Mouse (Mus musculus): ENCODE results near the gene Cerk. TPM values are rescaled to one million over a fixed set of nuclear protein-coding genes. Genes with fewer than 3 reads are reported as not detected.
"Not testable (repeated sequence)": the region's sequence is repeated elsewhere in the genome, so short reads cannot be mapped to it uniquely, and the experiment has no call there.

The Cerk gene
- total RNA-seq, 2 experiments from 2014 or later, result 7.1 to 9.8 TPM

- peak; percentile 94 for ATAC-seq (replicated peaks; ENCODE audit: low FRiP score, poor library complexity, severe bottlenecking)
Observed at GRCm38 (mm10) chr15:86213753-86214548, 28.0 kb upstream of the Cerk start, which contains the start of gene Tbc1d22a. Gene Tbc1d22a, plus strand, starts transcription at chr15:86214459.

DNA sequence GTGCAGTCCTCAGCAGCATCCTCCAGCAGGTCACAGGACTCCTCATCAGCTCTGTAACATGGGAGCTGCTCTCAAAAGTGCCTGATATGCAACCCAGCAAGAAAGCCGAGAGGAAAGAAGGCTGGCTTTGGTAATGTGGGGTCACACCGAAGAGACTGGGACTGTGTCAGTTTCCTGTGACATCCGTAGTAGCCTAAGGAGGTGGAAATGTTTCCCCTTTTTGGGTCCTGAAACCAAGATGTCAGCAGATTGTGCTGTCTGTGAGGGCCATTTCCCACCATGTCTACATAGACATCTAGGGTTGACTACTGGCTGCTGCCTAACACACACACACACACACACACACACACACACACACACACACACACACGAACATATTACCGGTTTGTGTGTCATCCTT lies 26.3 kb upstream of the Cerk start:
- not testable (repeated sequence) for ATAC-seq (replicated peaks; ENCODE audit: low FRiP score, poor library complexity, severe bottlenecking)

DNA sequence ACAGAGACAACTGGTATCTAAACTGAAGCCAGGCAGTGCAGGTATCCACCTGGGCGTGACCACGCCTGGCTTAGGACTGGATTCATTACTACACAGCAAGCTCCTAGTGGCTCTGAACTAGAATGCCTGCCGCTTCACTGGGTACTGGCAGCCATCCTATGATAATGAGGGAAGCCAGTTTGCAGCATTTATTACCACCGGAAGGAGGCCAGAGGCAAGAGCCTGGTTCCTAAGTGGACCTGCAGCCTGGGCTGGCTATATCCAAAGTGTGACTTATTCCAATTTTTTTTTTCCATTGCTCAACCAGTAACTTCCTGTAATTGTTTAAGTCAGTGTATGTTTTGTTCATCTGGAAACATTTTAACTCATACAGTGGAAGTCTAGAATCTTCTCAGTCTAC lies 20.4 kb upstream of the Cerk start:
- no peak for ATAC-seq (replicated peaks; ENCODE audit: low FRiP score, poor library complexity, severe bottlenecking)

GRCm38 (mm10) chr15:86205300-86205699 lies 19.4 kb upstream of the Cerk start:
- ATAC-seq (replicated peaks; ENCODE audit: low FRiP score, poor library complexity, severe bottlenecking), result peak; percentile 73

GRCm38 (mm10) chr15:86203942-86204561 lies 18.1 kb upstream of the Cerk start:
- no peak for ATAC-seq (replicated peaks; ENCODE audit: low FRiP score, poor library complexity, severe bottlenecking)

DNA sequence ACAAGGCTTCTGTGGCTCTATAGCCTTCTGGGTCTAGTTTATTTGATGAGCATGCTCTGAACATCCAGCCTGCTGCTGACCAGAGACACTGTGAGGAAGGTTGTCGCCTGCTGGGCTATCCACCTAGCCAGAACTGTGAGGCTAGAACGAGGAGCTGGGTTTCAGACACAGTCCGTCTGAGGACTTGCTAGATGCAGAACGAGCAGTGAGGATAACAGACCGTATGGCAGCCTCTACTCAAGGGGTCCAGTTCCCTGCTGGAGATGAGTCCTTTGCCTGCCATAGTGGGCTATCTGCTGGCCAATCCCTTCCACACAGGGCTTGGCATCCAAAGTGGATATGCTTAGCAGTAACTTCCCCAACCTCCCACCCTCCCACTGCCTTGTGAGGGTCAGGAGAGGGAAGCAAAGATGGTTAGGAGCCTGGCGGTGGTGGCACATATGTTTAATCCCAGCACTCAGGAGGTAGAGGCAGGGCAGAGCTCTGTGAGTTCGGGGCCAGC lies 17.4 kb upstream of the Cerk start:
- ATAC-seq (replicated peaks; ENCODE audit: low FRiP score, poor library complexity, severe bottlenecking), result no peak

GRCm38 (mm10) chr15:86202640-86203039 lies 16.7 kb upstream of the Cerk start:
- ATAC-seq (replicated peaks; ENCODE audit: low FRiP score, poor library complexity, severe bottlenecking), result no peak

DNA sequence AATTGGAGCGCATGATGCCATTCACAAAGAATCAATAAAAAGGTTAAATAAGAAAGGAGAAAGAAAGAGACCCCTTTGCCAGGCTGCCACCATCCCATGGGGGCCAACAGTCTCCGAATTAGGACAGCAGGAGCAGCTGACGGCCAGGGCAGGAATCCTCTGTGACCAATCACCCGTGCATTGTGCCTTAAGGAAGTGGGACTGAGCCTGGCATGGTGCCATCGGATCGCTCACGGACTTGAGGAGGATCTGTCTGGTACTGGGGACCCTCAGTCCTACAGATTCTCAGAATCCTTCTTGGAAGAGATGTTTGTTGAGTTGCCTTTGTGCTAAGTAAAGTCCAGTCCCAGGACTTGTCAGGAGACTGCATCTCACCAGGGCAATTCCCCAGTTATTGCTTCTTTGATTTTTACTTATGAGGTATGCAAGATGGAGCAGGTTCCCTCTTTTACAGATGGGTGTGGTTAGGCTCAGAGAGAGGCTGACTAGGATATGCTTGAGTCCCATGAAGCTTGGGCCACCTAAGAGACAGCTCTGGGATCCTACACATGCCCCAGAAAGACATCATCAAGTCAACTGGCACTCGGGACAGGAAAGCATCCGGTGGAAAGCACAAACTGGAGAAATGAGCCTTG lies 15.9 kb upstream of the Cerk start:
- ATAC-seq (replicated peaks; ENCODE audit: low FRiP score, poor library complexity, severe bottlenecking), result no peak

DNA sequence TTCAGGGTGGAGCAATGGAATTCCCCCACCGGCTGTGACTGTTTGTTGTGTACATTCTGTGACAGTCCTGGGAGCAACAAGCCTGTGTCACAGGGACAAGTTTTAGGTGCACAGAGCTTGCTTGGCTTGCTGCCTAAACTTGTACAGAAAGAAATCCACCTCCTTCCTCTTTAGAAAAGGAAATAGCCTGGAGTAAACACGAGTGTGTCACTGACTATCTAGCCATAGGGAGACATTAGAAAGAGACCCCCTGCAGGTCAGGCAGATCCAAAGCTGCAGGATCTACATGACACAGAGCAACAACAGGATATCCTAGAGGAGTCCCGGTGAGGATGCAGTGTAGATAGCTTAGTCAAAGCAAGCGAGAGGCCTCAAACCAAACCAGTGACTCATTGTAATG lies 15.2 kb upstream of the Cerk start:
- no peak for ATAC-seq (replicated peaks; ENCODE audit: low FRiP score, poor library complexity, severe bottlenecking)

GRCm38 (mm10) chr15:86200169-86200568 lies 14.2 kb upstream of the Cerk start:
- no peak for ATAC-seq (replicated peaks; ENCODE audit: low FRiP score, poor library complexity, severe bottlenecking)

GRCm38 (mm10) chr15:86199482-86199881 lies 13.5 kb upstream of the Cerk start:
- no peak for ATAC-seq (replicated peaks; ENCODE audit: low FRiP score, poor library complexity, severe bottlenecking)

- no peak for ATAC-seq (replicated peaks; ENCODE audit: low FRiP score, poor library complexity, severe bottlenecking)
Observed at GRCm38 (mm10) chr15:86199052-86199451, 13.1 kb upstream of the Cerk start.

- ATAC-seq (replicated peaks; ENCODE audit: low FRiP score, poor library complexity, severe bottlenecking), result peak; percentile 98
Observed at GRCm38 (mm10) chr15:86194676-86195453, 8.9 kb upstream of the Cerk start.

- no peak for ATAC-seq (replicated peaks; ENCODE audit: low FRiP score, poor library complexity, severe bottlenecking)
Observed at GRCm38 (mm10) chr15:86191933-86192332, 6.0 kb upstream of the Cerk start.

- ATAC-seq (replicated peaks; ENCODE audit: low FRiP score, poor library complexity, severe bottlenecking), result no peak
Observed at GRCm38 (mm10) chr15:86191505-86191904, 5.6 kb upstream of the Cerk start.

DNA sequence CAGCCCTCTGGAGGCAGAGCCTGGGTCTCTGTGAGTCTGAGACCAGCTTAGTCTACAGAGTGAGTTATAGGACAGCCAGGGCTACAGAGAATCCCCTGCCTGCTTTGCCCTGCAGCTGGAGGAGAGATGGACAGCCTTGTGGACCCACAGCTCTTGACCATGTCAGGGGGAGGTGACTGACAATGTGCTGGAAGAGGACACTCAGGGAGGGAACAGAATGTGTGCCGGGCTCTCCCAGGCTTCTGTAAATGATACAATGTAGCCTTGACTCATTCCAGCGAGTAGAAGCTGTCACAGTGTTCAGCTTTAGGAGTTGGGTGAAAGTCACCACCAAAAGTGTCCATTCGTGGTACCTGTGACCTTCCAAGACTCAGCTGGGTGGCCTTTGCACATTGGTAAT lies 4.4 kb upstream of the Cerk start:
- no peak for ATAC-seq (replicated peaks; ENCODE audit: low FRiP score, poor library complexity, severe bottlenecking)

DNA sequence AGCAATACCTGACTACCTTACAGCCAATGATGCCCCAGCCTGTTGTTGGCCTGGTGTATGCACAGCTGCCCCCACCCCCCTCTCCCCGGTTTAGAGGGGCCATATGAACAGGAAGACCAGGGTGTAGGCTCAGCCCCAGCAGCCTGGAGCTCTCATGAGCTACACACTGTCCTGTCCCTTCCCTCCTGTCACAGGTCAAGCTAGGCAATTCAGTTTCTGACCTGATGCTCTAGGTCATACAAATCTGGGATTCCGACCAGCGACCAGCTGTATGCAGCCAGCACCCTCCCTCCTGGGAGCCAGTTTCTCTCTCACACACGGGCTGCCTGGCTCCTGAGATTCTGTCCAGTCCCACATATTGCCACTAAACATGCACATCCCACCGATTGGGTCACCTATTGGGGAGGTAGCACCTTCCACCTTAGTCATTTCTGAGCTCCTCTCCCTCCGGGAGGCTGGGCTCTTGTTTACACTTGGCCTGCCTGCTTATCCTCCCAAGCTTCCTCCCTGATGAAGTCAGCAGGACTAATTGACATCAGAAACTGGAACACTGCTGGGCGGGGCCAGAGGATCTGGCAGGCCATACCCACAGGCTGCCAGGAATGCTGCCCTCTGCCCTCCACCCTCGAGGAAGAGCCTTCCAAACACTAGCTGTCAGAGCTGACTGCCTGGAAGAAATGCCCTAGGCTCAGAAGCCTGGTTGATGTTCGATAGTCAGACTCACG lies 3.0 kb upstream of the Cerk start:
- ATAC-seq (replicated peaks; ENCODE audit: low FRiP score, poor library complexity, severe bottlenecking), result no peak

DNA sequence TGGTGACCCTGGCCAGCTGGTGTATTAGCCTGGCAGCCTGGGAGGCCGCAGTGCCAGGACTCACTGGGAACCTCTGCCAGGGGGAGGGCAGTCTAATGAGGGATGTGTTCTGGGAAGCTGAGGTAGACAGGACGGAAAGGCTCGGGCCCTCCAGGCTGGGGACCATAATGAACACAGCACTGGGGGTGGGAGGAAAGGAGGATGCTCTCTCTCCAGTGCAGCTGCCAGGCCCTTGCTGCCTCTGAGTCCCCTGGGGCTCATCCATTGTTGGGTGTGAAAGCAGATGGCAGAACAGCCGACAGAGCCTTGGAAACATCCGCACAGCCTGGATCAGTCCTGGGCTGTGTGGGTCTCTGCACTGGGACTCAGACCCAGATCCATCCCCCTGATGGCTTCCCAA lies 2.2 kb upstream of the Cerk start:
- no peak for ATAC-seq (replicated peaks; ENCODE audit: low FRiP score, poor library complexity, severe bottlenecking)

- ATAC-seq (replicated peaks; ENCODE audit: low FRiP score, poor library complexity, severe bottlenecking), result no peak
Observed at GRCm38 (mm10) chr15:86186686-86187085, 745 bp upstream of the Cerk start.

All from erythroblast, adult 5-6 weeks (primary cell).